Mouse (Mus musculus) olfactory bulb, adult 2 months (tissue): Measurements from ENCODE around the gene Calm1. TPM values are rescaled to one million over a fixed set of nuclear protein-coding genes. Genes with fewer than 3 reads are reported as not detected.

Experiments
- H3K27ac ChIP-seq: fragments of 200-500 bp; 2 replicates; pipeline ENCODE4 v1.5.1; 2012; ENCODE audit warnings: low read depth, low read length; ENCODE audit not compliant: insufficient read depth
- H3K4me1 ChIP-seq: fragments of 200-500 bp; 2 replicates; pipeline ENCODE4 v1.6.1; 2012; ENCODE audit warnings: low read length; ENCODE audit not compliant: control insufficient read depth, insufficient read depth
- H3K4me3 ChIP-seq: fragments of 200-500 bp; 2 replicates; pipeline ENCODE4 v1.5.1; 2012; ENCODE audit warnings: mild to moderate bottlenecking, low read depth, low read length, moderate library complexity; ENCODE audit not compliant: insufficient read depth
- CTCF ChIP-seq: fragments of 200-500 bp; IDR thresholded peaks from 2 replicates; pipeline ENCODE4 v1.5.1; 2012; ENCODE audit warnings: low read depth, mild to moderate bottlenecking, low read length, moderate library complexity; ENCODE audit not compliant: insufficient read depth
- POLR2A ChIP-seq: fragments of 200-500 bp; IDR thresholded peaks from 2 replicates; pipeline ENCODE4 v1.6.1; 2012; ENCODE audit warnings: mild to moderate bottlenecking, low read depth, low read length, moderate library complexity; ENCODE audit not compliant: insufficient read depth
- WGBS: fragments of 180-500 bp; shearing (Covaris S2); methylation state at CpG from one replicate; pipeline ENCODE4 v1.1.7; 2018; 5-methylcytosine and 5-hydroxymethylcytosine counted together
- polyA plus RNA-seq: library from polyadenylated mRNA; stranded (reverse); fragments of >200 nt; gene quantifications from 2 replicates; pipeline ENCODE4 v1.2.4, GENCODE M21; 2012; ENCODE audit warnings: low replicate concordance; ENCODE audit not compliant: missing spikeins, insufficient read depth, insufficient read length

The Calm1 gene
- polyA plus RNA-seq, 1 experiment = 787 TPM

DNA sequence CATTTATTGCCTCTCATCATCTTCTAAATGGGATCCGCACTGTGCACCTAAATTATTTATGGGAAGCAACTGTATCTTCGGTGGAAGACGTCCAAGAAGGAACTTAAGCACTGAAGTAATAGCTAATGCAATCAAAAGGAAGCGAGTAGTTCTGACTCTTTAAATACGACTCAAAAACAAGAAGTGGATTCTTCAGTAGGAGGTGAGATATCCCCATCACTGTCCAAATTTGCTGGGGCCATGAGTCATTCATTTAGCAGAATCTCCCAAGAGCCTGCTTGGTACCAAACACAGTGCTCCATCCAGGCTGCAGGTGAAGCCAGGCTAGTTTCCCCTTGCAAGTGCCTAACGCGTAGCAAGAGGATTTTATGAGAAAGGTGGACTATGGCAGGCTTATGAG is 49.9 kb downstream of the Calm1 start:
- Histone ChIP-seq H3K4me3 (no peak overlapping the region), H3K27ac (no peak overlapping the region), H3K4me1 (peaks cover 10% of the 10 kb centered on the region)
- TF ChIP-seq CTCF (no peak), POLR2A (no peak)
- 79% methylated on average over 7 of the region's 7 CpGs for WGBS

DNA sequence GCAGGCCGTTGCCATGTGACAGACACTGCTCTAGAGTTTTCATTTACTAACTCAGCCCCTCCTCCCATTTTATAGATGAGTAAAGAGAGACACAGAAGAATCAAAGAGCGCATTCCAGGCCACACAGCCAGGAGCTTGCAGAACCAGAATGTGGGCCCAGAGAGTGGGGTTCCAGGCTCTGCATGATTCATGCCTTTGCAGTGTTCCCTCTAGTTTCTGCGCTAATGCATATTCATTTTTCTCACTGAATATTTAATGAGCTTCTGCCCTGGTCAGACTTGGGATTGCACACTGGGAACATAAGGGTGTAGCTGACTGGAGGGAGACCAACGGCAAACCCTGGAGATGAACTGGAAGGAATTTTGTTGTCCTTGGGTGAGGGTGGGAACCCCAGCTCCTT is 55.2 kb downstream of the Calm1 start:
- Histone ChIP-seq H3K27ac (no peak overlapping the region), H3K4me3 (no peak overlapping the region), H3K4me1 (peaks cover 4% of the 10 kb centered on the region; the same call in 1 of the 2 replicates)
- WGBS = 89% methylated on average over 4 of the region's 4 CpGs
- TF ChIP-seq CTCF = no peak
- no peak for TF ChIP-seq POLR2A

DNA sequence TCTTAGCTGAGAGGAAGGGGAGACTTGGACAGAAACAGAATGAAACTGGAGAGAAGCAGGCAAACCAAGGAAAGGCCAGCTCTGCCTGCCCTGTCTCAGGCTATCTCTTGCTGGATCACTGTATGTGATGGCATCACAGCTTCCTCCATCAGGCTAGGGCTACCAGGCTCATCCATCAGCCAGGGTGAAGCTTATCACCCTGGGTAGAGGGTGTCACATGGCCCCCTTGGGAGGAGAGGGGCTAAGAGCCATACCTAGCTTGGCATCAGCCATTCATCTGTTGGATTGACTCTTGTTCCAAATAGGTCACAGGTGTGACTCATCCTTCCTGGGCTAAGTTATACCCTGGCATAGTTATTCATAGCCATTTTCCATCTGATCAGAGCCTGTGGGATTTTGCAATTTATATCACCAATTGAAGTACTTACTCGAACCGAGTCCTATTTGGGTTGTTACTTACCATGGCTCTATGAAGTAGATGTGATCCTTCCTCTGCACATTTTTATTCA is 56.3 kb downstream of the Calm1 start:
- peaks cover 8% of the 10 kb centered on the region for H3K4me1 ChIP-seq
- H3K4me3 ChIP-seq = no peak overlapping the region
- TF ChIP-seq POLR2A = no peak
- TF ChIP-seq CTCF = no peak
- no peak overlapping the region for H3K27ac ChIP-seq
- WGBS = 70% methylated on average over 2 of the region's 2 CpGs

DNA sequence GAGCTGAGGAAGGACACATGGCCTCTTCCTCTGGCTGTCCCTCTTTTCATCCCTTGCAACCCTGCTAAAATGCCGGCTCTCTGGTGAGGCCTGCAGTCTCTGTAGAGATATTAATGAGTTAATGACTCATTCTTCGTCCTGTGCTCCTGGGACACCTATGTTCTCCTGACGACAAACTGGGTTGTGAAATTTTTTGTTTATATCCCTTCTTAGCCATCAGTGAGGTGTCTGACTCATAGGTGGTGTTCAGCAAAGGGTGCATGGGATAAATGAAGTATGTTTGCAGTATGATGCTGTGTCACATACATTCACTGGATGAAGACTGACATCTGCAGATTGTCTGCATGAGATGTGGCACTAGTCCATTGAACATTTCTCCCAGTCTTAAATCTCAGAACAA is 58.5 kb downstream of the Calm1 start:
- Histone ChIP-seq H3K27ac (no peak overlapping the region), H3K4me3 (no peak overlapping the region), H3K4me1 (peaks cover 9% of the 10 kb centered on the region)
- WGBS = 70% methylated on average over 3 of the region's 3 CpGs
- no peak for TF ChIP-seq POLR2A
- no peak for TF ChIP-seq CTCF

Other genes starting within 250 kb of the Calm1 start
- gene Kcnk13, start 234.9 kb upstream of the Calm1 start, polyA plus RNA-seq = not detected in 2 replicates
- gene Psmc1, start 89.3 kb upstream of the Calm1 start, polyA plus RNA-seq = 492 TPM in 1 of 2 replicates, not detected in the other
- not detected in 2 replicates for gene Nrde2, start 39.8 kb upstream of the Calm1 start, polyA plus RNA-seq